Mouse (Mus musculus) left cerebral cortex, postnatal 14 days (tissue): ENCODE data around the gene Zp3. TPM values are rescaled to one million over a fixed set of nuclear protein-coding genes. Genes with fewer than 3 reads are reported as not detected.

ENCODE experiments used
- total RNA-seq, 2 experiments: library from RNA; stranded (reverse); gene quantifications; 2 replicates each; pipeline ENCODE4 v1.2.3; 2021

Gene Zp3
- total RNA-seq, 2 experiments from 2014 or later, result not detected

Other genes starting within 250 kb of the Zp3 start
- gene Tmem120a, start 235.7 kb upstream of the Zp3 start, total RNA-seq, result 10 to 100 TPM; 15.9 to 17.4 TPM
- not detected for gene Styxl1, start 201.7 kb upstream of the Zp3 start, total RNA-seq
- gene Mdh2, start 201.6 kb upstream of the Zp3 start, total RNA-seq, result 100 to 1,000 TPM; 472 to 478 TPM
- gene Srrm3, start 173.2 kb upstream of the Zp3 start, total RNA-seq, result 10 to 100 TPM; 95.2 to 95.9 TPM
- gene Hspb1, start 92.2 kb upstream of the Zp3 start, total RNA-seq, result 1 to 10 TPM; 6.9 to 9.4 TPM
- gene Ywhag, start 45.5 kb upstream of the Zp3 start, total RNA-seq, result 1,000 to 10,000 TPM; 1,469 to 1,528 TPM
- gene Ssc4d, start 5.6 kb upstream of the Zp3 start, total RNA-seq, result 1 to 10 TPM; 1.4 to 1.5 TPM
- 1 to 10 TPM; 8.6 to 9.1 TPM for gene Dtx2, start 14.7 kb downstream of the Zp3 start, total RNA-seq
- not detected for gene Upk3b, start 58.4 kb downstream of the Zp3 start, total RNA-seq
- not detected for gene Upk3bl, start 74.4 kb downstream of the Zp3 start, total RNA-seq
- gene Rasa4, start 103.8 kb downstream of the Zp3 start, total RNA-seq, result 1 to 10 TPM; 3.2 to 6.7 TPM
- 10 to 100 TPM; 86.2 to 86.3 TPM for gene Polr2j, start 136.5 kb downstream of the Zp3 start, total RNA-seq
- 10 to 100 TPM; 12.4 to 14.1 TPM for gene Lrwd1, start 156.0 kb downstream of the Zp3 start, total RNA-seq
- 1 to 10 TPM; 8.2 to 8.9 TPM for gene Alkbh4, start 156.0 kb downstream of the Zp3 start, total RNA-seq
- 10 to 100 TPM; 54.3 to 56.1 TPM for gene Orai2, start 190.6 kb downstream of the Zp3 start, total RNA-seq
- 10 to 100 TPM; 38.7 to 44.0 TPM for gene Prkrip1, start 218.9 kb downstream of the Zp3 start, total RNA-seq